Mouse (Mus musculus): ENCODE measurements around the gene Fam83f. TPM values are rescaled to one million over a fixed set of nuclear protein-coding genes. Genes with fewer than 3 reads are reported as not detected.

Gene Fam83f
- total RNA-seq, 2 experiments from 2014 or later, result 0.08 TPM; not detected in 1

GRCm38 (mm10) chr15:80658815-80659471, 12.7 kb upstream of the Fam83f start:
- DNase-seq (ENCODE audit: low spot score), result no peak
- intact Hi-C loops (cut with DNase I), result no loop called here

GRCm38 (mm10) chr15:80660963-80661362, 10.7 kb upstream of the Fam83f start:
- no peak for DNase-seq (ENCODE audit: low spot score)
- intact Hi-C loops (cut with DNase I), result no loop called here

- intact Hi-C loops (cut with DNase I), result no loop called here
- DNase-seq (ENCODE audit: low spot score), result no peak
Measured at GRCm38 (mm10) chr15:80664444-80664843, 7.2 kb upstream of the Fam83f start.

- no peak for DNase-seq (ENCODE audit: low spot score)
- intact Hi-C loops (cut with DNase I), result no loop called here
Measured at GRCm38 (mm10) chr15:80672810-80673209, 1.2 kb downstream of the Fam83f start.

- intact Hi-C loops (cut with DNase I), result no loop called here
- no peak for DNase-seq (ENCODE audit: low spot score)
Measured at GRCm38 (mm10) chr15:80673337-80674095, 1.9 kb downstream of the Fam83f start.

- intact Hi-C loops (cut with DNase I), result no loop called here
- DNase-seq (ENCODE audit: low spot score), result no peak
Measured at GRCm38 (mm10) chr15:80674700-80675099, 3.1 kb downstream of the Fam83f start.

GRCm38 (mm10) chr15:80679515-80680215, 8.0 kb downstream of the Fam83f start:
- DNase-seq (ENCODE audit: low spot score), result no peak
- intact Hi-C loops (cut with DNase I), result no loop called here

GRCm38 (mm10) chr15:80680347-80681030, 8.8 kb downstream of the Fam83f start:
- DNase-seq (ENCODE audit: low spot score), result no peak
- intact Hi-C loops (cut with DNase I), result no loop called here

- DNase-seq (ENCODE audit: low spot score), result no peak
- intact Hi-C loops (cut with DNase I), result no loop called here
Measured at GRCm38 (mm10) chr15:80681466-80681881, 9.8 kb downstream of the Fam83f start.

GRCm38 (mm10) chr15:80682343-80682742, 10.7 kb downstream of the Fam83f start:
- no peak for DNase-seq (ENCODE audit: low spot score)
- intact Hi-C loops (cut with DNase I), result no loop called here

- intact Hi-C loops (cut with DNase I), result no loop called here
- no peak for DNase-seq (ENCODE audit: low spot score)
Measured at GRCm38 (mm10) chr15:80683151-80683550, 11.5 kb downstream of the Fam83f start.

GRCm38 (mm10) chr15:80683990-80684389, 12.3 kb downstream of the Fam83f start:
- intact Hi-C loops (cut with DNase I), result no loop called here
- no peak for DNase-seq (ENCODE audit: low spot score)

GRCm38 (mm10) chr15:80684786-80685602, 13.3 kb downstream of the Fam83f start:
- DNase-seq (ENCODE audit: low spot score), result no peak
- intact Hi-C loops (cut with DNase I), result no loop called here

- intact Hi-C loops (cut with DNase I), result no loop called here
- DNase-seq (ENCODE audit: low spot score), result no peak
Measured at GRCm38 (mm10) chr15:80685603-80685895, 13.9 kb downstream of the Fam83f start.

GRCm38 (mm10) chr15:80688536-80688935, 16.9 kb downstream of the Fam83f start:
- no peak for DNase-seq (ENCODE audit: low spot score)
- intact Hi-C loops (cut with DNase I), result no loop called here

GRCm38 (mm10) chr15:80693492-80693891, 21.8 kb downstream of the Fam83f start:
- DNase-seq (ENCODE audit: low spot score), result no peak
- intact Hi-C loops (cut with DNase I), result loop anchor here (5.0 kb wide), 1 partner anchor 401 kb away; no protein-coding TSS in a partner anchor

GRCm38 (mm10) chr15:80694125-80694910, 22.7 kb downstream of the Fam83f start:
- intact Hi-C loops (cut with DNase I), result loop anchor here (1.0 to 5.0 kb wide), 4 partner anchors 60 to 428 kb away; no protein-coding TSS in a partner anchor
- DNase-seq (ENCODE audit: low spot score), result no peak

GRCm38 (mm10) chr15:80697564-80697963, 25.9 kb downstream of the Fam83f start:
- no peak for DNase-seq (ENCODE audit: low spot score)

More at GRCm38 (mm10) chr15:80697564-80697963, 25.9 kb downstream of the Fam83f start:
- intact Hi-C loops (cut with DNase I), result no loop called here

All from heart, postnatal 25 days (tissue).